Mouse (Mus musculus) kidney, adult 2 months (tissue): ENCODE measurements around the gene Mas1.

Experiments used
- CTCF ChIP-seq: fragments of 200-500 bp; conservative IDR thresholded peaks from 2 replicates; pipeline ENCODE4 v1.5.1; 2011; ENCODE audit warnings: low read depth, mild to moderate bottlenecking, control low read depth, low read length, moderate library complexity, mixed read lengths; ENCODE audit not compliant: insufficient read depth, insufficient read length
- POLR2A ChIP-seq: fragments of 200-500 bp; IDR thresholded peaks from one replicate; pipeline ENCODE4 v1.6.1; 2011; ENCODE audit warnings: low read depth, low read length, control low read depth

DNA sequence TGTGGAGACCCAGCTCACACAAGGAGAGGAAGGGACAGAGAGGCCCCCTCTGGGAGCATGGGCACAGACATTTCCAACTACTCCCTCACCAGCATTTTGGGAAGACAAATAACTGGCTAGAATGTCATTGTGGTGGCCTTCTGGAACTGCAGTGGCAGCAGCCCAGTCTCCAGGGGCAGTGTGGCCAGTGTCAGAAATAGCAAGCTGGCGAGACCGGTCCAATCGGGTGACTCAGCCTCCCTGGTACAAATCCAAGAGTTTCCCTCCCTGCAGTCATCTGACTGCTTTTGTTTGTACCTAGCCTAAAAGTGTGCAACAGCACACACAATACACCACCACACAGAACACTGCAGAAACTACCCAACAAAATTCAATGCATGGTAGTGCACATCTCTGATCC lies 35.7 kb downstream of the Mas1 start:
- TF ChIP-seq CTCF, result no peak
- TF ChIP-seq POLR2A, result no peak
